Mouse (Mus musculus): ENCODE data around the gene Filip1. TPM values are rescaled to one million over a fixed set of nuclear protein-coding genes. Genes with fewer than 3 reads are reported as not detected.

The Filip1 gene
- polyA plus RNA-seq, 1 experiment from 2014 or later, result 3.2 TPM

GRCm38 (mm10) chr9:80021648-80022047 lies 9.0 kb upstream of the Filip1 start:
- H3K27ac ChIP-seq (replicated peaks), result no peak overlapping the region
- H3K4me3 ChIP-seq, result no peak overlapping the region
- H3K4me1 ChIP-seq, result no peaks in the 10 kb centered on the region
- H3K36me3 ChIP-seq, result no peaks in the 10 kb centered on the region
- no peak overlapping the region for H3K4me2 ChIP-seq (replicated peaks)
- WGBS, result 41% methylated on average over 1 of the region's 1 CpGs
- no peak for ATAC-seq (replicated peaks)
- no peaks in the 10 kb centered on the region for H3K27me3 ChIP-seq
- H3K9me3 ChIP-seq, result no peaks in the 10 kb centered on the region
- no peak overlapping the region for H3K9ac ChIP-seq (replicated peaks)

DNA sequence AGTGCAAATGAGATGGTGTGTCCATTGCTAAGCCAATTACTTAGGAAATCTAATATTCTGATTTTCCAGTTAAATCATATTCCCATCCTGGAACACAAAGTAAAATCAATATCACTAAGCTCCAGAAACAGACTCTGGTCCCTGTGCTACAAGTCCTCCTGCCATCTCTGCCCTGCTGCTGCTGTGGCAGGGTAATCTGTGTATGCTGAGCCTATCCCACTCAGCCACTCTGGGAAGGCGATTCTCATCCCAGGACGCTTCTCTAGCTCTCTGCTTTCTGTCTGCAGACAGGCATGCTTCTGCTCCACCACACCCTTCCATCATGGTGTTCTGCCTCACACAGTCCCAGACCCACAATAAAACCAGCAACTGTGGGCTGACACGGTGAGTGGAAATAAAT lies 7.8 kb upstream of the Filip1 start:
- H3K9ac ChIP-seq (replicated peaks), result no peak overlapping the region
- WGBS, result 63% methylated on average over 3 of the region's 3 CpGs
- H3K4me3 ChIP-seq, result no peak overlapping the region
- H3K9me3 ChIP-seq, result no peaks in the 10 kb centered on the region
- H3K27me3 ChIP-seq, result no peaks in the 10 kb centered on the region
- ATAC-seq (replicated peaks), result no peak
- H3K4me2 ChIP-seq (replicated peaks), result no peak overlapping the region
- no peak overlapping the region for H3K27ac ChIP-seq (replicated peaks)
- no peaks in the 10 kb centered on the region for H3K36me3 ChIP-seq
- no peaks in the 10 kb centered on the region for H3K4me1 ChIP-seq

- H3K36me3 ChIP-seq, result no peaks in the 10 kb centered on the region
- no peaks in the 10 kb centered on the region for H3K9me3 ChIP-seq
- no peak overlapping the region for H3K4me2 ChIP-seq (replicated peaks)
- H3K27me3 ChIP-seq, result no peaks in the 10 kb centered on the region
- WGBS, result 90% methylated on average over 13 of the region's 13 CpGs
- no peak for ATAC-seq (replicated peaks)
- H3K9ac ChIP-seq (replicated peaks), result no peak overlapping the region
- no peaks in the 10 kb centered on the region for H3K4me1 ChIP-seq
- no peak overlapping the region for H3K27ac ChIP-seq (replicated peaks)
- H3K4me3 ChIP-seq, result no peak overlapping the region
Measured at GRCm38 (mm10) chr9:80012016-80012415, 635 bp downstream of the Filip1 start.

GRCm38 (mm10) chr9:80002394-80003188 lies 10.1 kb downstream of the Filip1 start:
- no peak overlapping the region for H3K4me2 ChIP-seq (replicated peaks)
- ATAC-seq (replicated peaks), result peak; percentile 91
- 33% methylated on average over 14 of the region's 14 CpGs for WGBS

GRCm38 (mm10) chr9:79997282-79997681 lies 15.4 kb downstream of the Filip1 start:
- Histone ChIP-seq H3K4me2 (replicated peaks) (no peak overlapping the region), H3K9me3 (no peaks in the 10 kb centered on the region), H3K4me1 (no peaks in the 10 kb centered on the region), H3K36me3 (no peaks in the 10 kb centered on the region), H3K9ac (replicated peaks) (no peak overlapping the region), H3K27me3 (no peaks in the 10 kb centered on the region), H3K4me3 (no peak overlapping the region), H3K27ac (replicated peaks) (no peak overlapping the region)
- ATAC-seq (replicated peaks), result no peak
- 92% methylated on average over 6 of the region's 6 CpGs for WGBS

More at GRCm38 (mm10) chr9:80002394-80003188, 10.1 kb downstream of the Filip1 start:
- Histone ChIP-seq H3K27ac (replicated peaks) (no peak overlapping the region), H3K9ac (replicated peaks) (no peak overlapping the region), H3K4me3 (no peak overlapping the region), H3K27me3 (no peaks in the 10 kb centered on the region), H3K9me3 (no peaks in the 10 kb centered on the region), H3K4me1 (no peaks in the 10 kb centered on the region), H3K36me3 (no peaks in the 10 kb centered on the region)

DNA sequence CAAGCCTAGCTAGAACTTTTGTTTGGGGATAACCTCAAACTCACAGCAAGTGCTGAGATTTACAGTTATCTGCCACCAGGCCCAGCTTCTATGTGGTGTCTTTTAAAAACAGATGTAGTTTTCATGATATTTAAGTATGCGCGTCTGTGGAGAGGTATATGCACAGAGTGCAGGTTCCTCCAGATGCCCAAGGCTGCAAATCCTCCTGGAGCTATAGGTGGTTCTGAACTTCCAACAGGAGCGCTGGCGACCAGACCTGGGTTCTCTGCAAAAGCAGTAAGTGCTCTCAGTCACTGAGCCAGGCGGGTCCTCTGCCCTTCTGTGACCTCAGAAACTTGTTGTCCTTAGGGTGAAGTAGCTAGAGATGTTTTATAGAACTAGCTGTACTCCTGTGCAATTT lies 18.4 kb downstream of the Filip1 start:
- Histone ChIP-seq H3K4me1 (no peaks in the 10 kb centered on the region), H3K4me3 (no peak overlapping the region), H3K27me3 (no peaks in the 10 kb centered on the region), H3K4me2 (replicated peaks) (no peak overlapping the region), H3K27ac (replicated peaks) (no peak overlapping the region), H3K9me3 (no peaks in the 10 kb centered on the region), H3K9ac (replicated peaks) (no peak overlapping the region), H3K36me3 (no peaks in the 10 kb centered on the region)
- 92% methylated on average over 5 of the region's 5 CpGs for whole genome bisulfite sequencing
- no peak for ATAC-seq (replicated peaks)

DNA sequence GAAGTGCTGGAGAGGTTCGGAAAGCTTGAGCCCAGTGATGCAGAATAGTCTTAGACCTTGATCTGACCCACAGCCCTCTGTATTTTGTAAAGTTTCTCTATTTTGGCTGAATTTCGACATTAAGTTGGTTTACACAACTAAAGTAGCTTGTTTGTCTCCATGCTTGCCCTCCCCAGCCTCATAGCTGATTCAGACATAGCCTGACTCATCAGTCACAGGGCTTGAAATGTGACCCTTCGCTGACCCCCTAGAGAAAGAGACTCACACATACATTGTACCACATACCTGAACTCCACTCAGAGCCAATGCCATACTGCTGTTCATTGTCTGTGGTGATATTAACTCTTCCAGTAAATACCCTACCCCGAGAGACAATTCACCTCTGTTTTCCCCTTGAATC lies 19.6 kb downstream of the Filip1 start:
- 89% methylated on average over 4 of the region's 4 CpGs for WGBS
- no peak overlapping the region for H3K4me3 ChIP-seq
- no peaks in the 10 kb centered on the region for H3K36me3 ChIP-seq
- ATAC-seq (replicated peaks), result no peak
- H3K27ac ChIP-seq (replicated peaks), result no peak overlapping the region
- H3K9ac ChIP-seq (replicated peaks), result no peak overlapping the region
- H3K4me1 ChIP-seq, result no peaks in the 10 kb centered on the region
- H3K9me3 ChIP-seq, result no peaks in the 10 kb centered on the region
- no peaks in the 10 kb centered on the region for H3K27me3 ChIP-seq
- no peak overlapping the region for H3K4me2 ChIP-seq (replicated peaks)

- H3K27me3 ChIP-seq, result no peaks in the 10 kb centered on the region
- no peaks in the 10 kb centered on the region for H3K4me1 ChIP-seq
- H3K9ac ChIP-seq (replicated peaks), result no peak overlapping the region
- no peak overlapping the region for H3K4me2 ChIP-seq (replicated peaks)
- H3K4me3 ChIP-seq, result no peak overlapping the region
- H3K9me3 ChIP-seq, result no peaks in the 10 kb centered on the region
- no peak overlapping the region for H3K27ac ChIP-seq (replicated peaks)
- H3K36me3 ChIP-seq, result no peaks in the 10 kb centered on the region
- no peak for ATAC-seq (replicated peaks)
- WGBS, result 64% methylated on average over 16 of the region's 16 CpGs
Measured at GRCm38 (mm10) chr9:79990456-79991017, 22.1 kb downstream of the Filip1 start.

DNA sequence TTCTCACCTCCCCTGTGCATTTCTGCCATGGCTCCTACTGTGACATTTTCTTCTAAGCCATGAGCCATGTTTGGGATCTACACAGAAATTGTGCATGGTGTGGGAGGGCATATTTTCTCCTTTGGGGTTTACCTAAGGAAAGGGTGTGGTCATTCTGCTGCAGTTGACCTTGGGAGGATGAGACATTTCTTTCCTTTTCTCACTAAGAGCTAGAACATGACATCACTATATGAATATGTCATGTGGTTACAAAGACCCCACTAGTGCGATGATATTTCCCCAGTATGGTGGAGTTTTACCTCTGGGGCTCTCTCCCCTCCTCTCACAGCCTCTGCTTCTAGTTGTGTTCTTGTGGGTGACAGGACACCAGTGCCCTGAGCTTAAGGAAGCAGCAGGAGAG lies 22.9 kb downstream of the Filip1 start:
- 90% methylated on average over 1 of the region's 1 CpGs for WGBS
- no peak for ATAC-seq (replicated peaks)
- no peak overlapping the region for H3K4me2 ChIP-seq (replicated peaks)

DNA sequence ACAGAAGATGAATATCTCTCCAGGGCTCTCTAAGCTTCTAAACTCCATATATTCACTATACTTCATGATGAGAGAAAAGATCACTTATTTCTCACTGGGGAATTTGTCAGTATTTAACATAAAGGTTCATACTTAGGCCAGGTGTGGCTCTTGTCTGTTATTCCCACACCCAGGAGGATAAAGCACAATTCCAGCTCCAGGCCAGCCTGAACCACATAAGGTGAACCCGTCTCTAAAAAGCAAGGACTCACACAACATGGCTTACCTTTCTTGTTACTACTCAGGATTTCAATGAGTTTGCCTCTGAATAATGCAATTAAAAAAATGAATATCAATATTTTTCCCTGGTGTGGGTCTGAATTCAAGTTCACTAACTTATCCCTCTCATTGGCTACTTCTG lies 23.6 kb downstream of the Filip1 start:
- Histone ChIP-seq H3K27me3 (no peaks in the 10 kb centered on the region), H3K4me2 (replicated peaks) (no peak overlapping the region), H3K9me3 (no peaks in the 10 kb centered on the region), H3K36me3 (no peaks in the 10 kb centered on the region), H3K9ac (replicated peaks) (no peak overlapping the region), H3K27ac (replicated peaks) (no peak overlapping the region), H3K4me3 (no peak overlapping the region), H3K4me1 (no peaks in the 10 kb centered on the region)
- ATAC-seq (replicated peaks), result no peak
- WGBS, result 83% methylated on average over 1 of the region's 1 CpGs

More for the DNA sequence above, 22.9 kb downstream of the Filip1 start:
- no peaks in the 10 kb centered on the region for H3K36me3 ChIP-seq
- no peaks in the 10 kb centered on the region for H3K9me3 ChIP-seq
- H3K4me1 ChIP-seq, result no peaks in the 10 kb centered on the region
- no peaks in the 10 kb centered on the region for H3K27me3 ChIP-seq
- H3K9ac ChIP-seq (replicated peaks), result no peak overlapping the region
- no peak overlapping the region for H3K27ac ChIP-seq (replicated peaks)
- no peak overlapping the region for H3K4me3 ChIP-seq

GRCm38 (mm10) chr9:79983244-79983643 lies 29.4 kb downstream of the Filip1 start:
- Histone ChIP-seq H3K4me3 (no peak overlapping the region), H3K9me3 (no peaks in the 10 kb centered on the region), H3K36me3 (no peaks in the 10 kb centered on the region), H3K4me1 (no peaks in the 10 kb centered on the region), H3K27ac (replicated peaks) (no peak overlapping the region), H3K27me3 (no peaks in the 10 kb centered on the region), H3K4me2 (replicated peaks) (no peak overlapping the region), H3K9ac (replicated peaks) (no peak overlapping the region)
- no peak for ATAC-seq (replicated peaks)
- WGBS, result 88% methylated on average over 10 of the region's 10 CpGs

GRCm38 (mm10) chr9:79979274-79979673 lies 33.4 kb downstream of the Filip1 start:
- Histone ChIP-seq H3K9ac (replicated peaks) (no peak overlapping the region), H3K9me3 (no peaks in the 10 kb centered on the region), H3K36me3 (no peaks in the 10 kb centered on the region), H3K4me2 (replicated peaks) (no peak overlapping the region), H3K4me1 (peaks cover 8% of the 10 kb centered on the region), H3K27me3 (no peaks in the 10 kb centered on the region), H3K4me3 (no peak overlapping the region), H3K27ac (replicated peaks) (no peak overlapping the region)
- no peak for ATAC-seq (replicated peaks)
- WGBS, result 74% methylated on average over 2 of the region's 2 CpGs
